In the genomic region with DNA sequence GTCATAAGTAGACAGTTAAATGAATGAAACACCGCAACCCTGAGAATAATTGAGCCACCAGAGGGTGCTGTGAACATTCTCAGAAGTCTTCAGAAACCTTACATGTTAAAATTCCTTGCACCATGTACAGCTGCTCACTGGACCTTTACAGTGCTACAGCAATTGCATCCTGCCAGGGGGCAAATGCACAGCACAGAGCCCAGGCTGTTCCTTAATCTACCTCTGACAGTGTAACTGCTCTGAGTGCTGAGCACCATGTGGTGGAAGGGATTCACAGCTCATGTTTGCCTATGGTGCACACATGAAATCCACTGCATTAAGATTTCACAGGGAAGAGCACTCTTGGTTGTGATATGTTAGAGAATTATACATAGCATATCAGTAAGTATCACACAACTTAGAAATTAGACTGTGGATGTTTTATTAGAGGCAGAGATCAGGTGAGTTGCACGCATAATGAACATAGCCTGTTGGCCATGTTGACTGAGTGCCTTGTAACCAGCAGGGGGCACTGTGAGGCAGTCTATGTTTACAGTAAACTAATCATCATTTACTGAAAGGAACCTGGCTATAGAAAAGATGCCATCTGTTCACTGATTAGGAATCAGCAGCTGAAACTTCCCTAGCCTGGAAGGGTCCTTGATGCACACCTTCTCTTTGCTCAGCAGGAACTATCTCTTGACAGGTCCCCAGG, we compare ENCODE assay signal across 11 mouse cellular contexts.
DNase-seq lines count a peak whose midpoint lies in the region; ATAC-seq and TF ChIP-seq lines count a peak whose summit lies in the region.
"Had no signal": no experiment of that assay in that cellular context is flagged by ENCODE, and none has a peak within 500 bp of the region (broad histone marks: within the 10 kb centered on the region; RNA-seq: fewer than 3 reads in every experiment).

No protein-coding gene starts in this region.

- H3K36me3 ChIP-seq in kidney, embryonic 16.5 days (ENCODE audit: insufficient read depth, low read length): no peaks in the 10 kb centered on the region
- no peaks in the 10 kb centered on the region for H3K36me3 ChIP-seq in ES-Bruce4 (ENCODE audit: control insufficient read depth, insufficient read depth, low read length, poor library complexity, severe bottlenecking)
- H3K36me3 ChIP-seq: embryonic facial prominence, embryonic 12.5 days; heart, embryonic 15.5 days; liver, embryonic 13.5 days had no signal

- no peak for TF ChIP-seq EP300 in ES-Bruce4 (IDR thresholded peaks at IDR 0.05; ENCODE audit: insufficient read depth, low read depth, low read length)

- no peaks in the 10 kb centered on the region for H3K4me1 ChIP-seq in kidney, embryonic 16.5 days (ENCODE audit: insufficient read depth, low read length)
- no peaks in the 10 kb centered on the region for H3K4me1 ChIP-seq in ES-Bruce4 (ENCODE audit: control insufficient read depth, insufficient read depth, low read length)
- H3K4me1 ChIP-seq: embryonic facial prominence, embryonic 12.5 days; heart, embryonic 15.5 days; liver, embryonic 13.5 days had no signal

- no peak overlapping the region for H3K4me2 ChIP-seq in kidney, embryonic 16.5 days (replicated peaks; ENCODE audit: low read depth, low read length)
- H3K4me2 ChIP-seq: embryonic facial prominence, embryonic 12.5 days; heart, embryonic 15.5 days; liver, embryonic 13.5 days had no signal

- TF ChIP-seq CTCF in ES-Bruce4 (IDR thresholded peaks at IDR 0.05; ENCODE audit: low read depth, low read length): peak; percentile 26

- intact Hi-C loops in left cerebral cortex, postnatal 25 days (cut with DNase I): no loop called here

- no peak overlapping the region for H3K4me3 ChIP-seq in kidney, embryonic 16.5 days (ENCODE audit: low read length)
- H3K4me3 ChIP-seq in ES-Bruce4 (ENCODE audit: low read depth, low read length): no peak overlapping the region
- H3K4me3 ChIP-seq: embryonic facial prominence, embryonic 12.5 days; heart, embryonic 15.5 days; layer of hippocampus, adult 2 months; liver, embryonic 13.5 days had no signal

- ATAC-seq in kidney, embryonic 16.5 days (ENCODE audit: low FRiP score, low TSS enrichment): no peak
- no peak for ATAC-seq in cerebellum, adult (ENCODE audit: insufficient number of reproducible peaks, low FRiP score, low TSS enrichment)

- H3K9ac ChIP-seq in kidney, embryonic 16.5 days (replicated peaks; ENCODE audit: low read length): no peak overlapping the region
- no peak overlapping the region for H3K9ac ChIP-seq in ES-Bruce4 (ENCODE audit: low read depth, poor library complexity, severe bottlenecking)
- H3K9ac ChIP-seq: embryonic facial prominence, embryonic 12.5 days; heart, embryonic 15.5 days; liver, embryonic 13.5 days had no signal

- WGBS in kidney, embryonic 16.5 days: 57% methylated on average over 2 of the region's 2 CpGs

- no peaks in the 10 kb centered on the region for H3K27me3 ChIP-seq in kidney, embryonic 16.5 days (ENCODE audit: insufficient read depth, low read length)
- no peaks in the 10 kb centered on the region for H3K27me3 ChIP-seq in ES-Bruce4 (ENCODE audit: control insufficient read depth, insufficient read depth, low read length, poor library complexity, severe bottlenecking)
- H3K27me3 ChIP-seq: embryonic facial prominence, embryonic 12.5 days; heart, embryonic 15.5 days; liver, embryonic 13.5 days had no signal

- DNase-seq in kidney, postnatal 4 days: peak; percentile 16 to 19
- peak; percentile 46 for DNase-seq in R1 (ENCODE audit: low read depth, low spot score)
- DNase-seq in spleen, adult 12 weeks (ENCODE audit: low spot score): peak; percentile 10
- DNase-seq in left cerebral cortex, postnatal 25 days (ENCODE audit: low spot score in 2 of 2): no peak
- DNase-seq: liver, embryonic 13.5 days had no signal

- no peaks in the 10 kb centered on the region for H3K9me3 ChIP-seq in kidney, embryonic 16.5 days (ENCODE audit: low read length)
- no peaks in the 10 kb centered on the region for H3K9me3 ChIP-seq in ES-Bruce4 (replicated peaks; ENCODE audit: control insufficient read depth, insufficient read depth, low read length, poor library complexity, severe bottlenecking)
- H3K9me3 ChIP-seq: embryonic facial prominence, embryonic 12.5 days; heart, embryonic 15.5 days; liver, embryonic 13.5 days had no signal

- no peak overlapping the region for H3K27ac ChIP-seq in kidney, embryonic 16.5 days (ENCODE audit: low read length)
- no peak overlapping the region for H3K27ac ChIP-seq in ES-Bruce4 (ENCODE audit: insufficient read depth, low read length)
- H3K27ac ChIP-seq: embryonic facial prominence, embryonic 12.5 days; heart, embryonic 15.5 days; layer of hippocampus, adult 2 months; liver, embryonic 13.5 days had no signal

- TF ChIP-seq POLR2A in ES-Bruce4 (IDR thresholded peaks at IDR 0.05; ENCODE audit: insufficient read depth, low read length): no peak

Comparison
In these comparisons a context has a peak if more than half of its experiments do, and no peak if none do; other contexts are left out.
1. DNase-seq: peak in kidney, postnatal 4 days (2 of 2), R1 (single experiment) and spleen, adult 12 weeks (single experiment); none in left cerebral cortex, postnatal 25 days (0 of 2).